Mouse (Mus musculus): Measurements from ENCODE around the gene Cst8. TPM values are rescaled to one million over a fixed set of nuclear protein-coding genes. Genes with fewer than 3 reads are reported as not detected.

Gene Cst8
- polyA plus RNA-seq, 1 experiment from 2014 or later = not detected

GRCm38 (mm10) chr2:148834912-148835311 lies 36.3 kb downstream of the Cst8 start, which contains the start of gene Cst9:
TSS of gene Cst9 (plus strand) at chr2:148835147.
- WGBS = 65% methylated on average over 4 of the region's 4 CpGs
- no peak for DNase-seq (ENCODE audit: low spot score)
- no peaks in the 10 kb centered on the region for H3K36me3 ChIP-seq
- no peaks in the 10 kb centered on the region for H3K27me3 ChIP-seq (ENCODE audit: insufficient read depth, poor library complexity, severe bottlenecking)
- no peak within 1 kb of the TSS for H3K4me3 ChIP-seq
- H3K4me1 ChIP-seq = no peaks in the 10 kb centered on the region
- H3K27ac ChIP-seq = no peak within 1 kb of the TSS
- no peaks in the 10 kb centered on the region for H3K9me3 ChIP-seq

GRCm38 (mm10) chr2:148838075-148838777 lies 39.6 kb downstream of the Cst8 start:
- Histone ChIP-seq H3K27ac (no peak overlapping the region), H3K27me3 (ENCODE audit: insufficient read depth, poor library complexity, severe bottlenecking) (no peaks in the 10 kb centered on the region), H3K36me3 (no peaks in the 10 kb centered on the region), H3K9me3 (no peaks in the 10 kb centered on the region), H3K4me1 (no peaks in the 10 kb centered on the region), H3K4me3 (no peak overlapping the region)
- 83% methylated on average over 5 of the region's 5 CpGs for WGBS
- no peak for DNase-seq (ENCODE audit: low spot score)

- DNase-seq (ENCODE audit: low spot score) = no peak
- H3K27ac ChIP-seq = no peak overlapping the region
- H3K9me3 ChIP-seq = no peaks in the 10 kb centered on the region
- no peaks in the 10 kb centered on the region for H3K4me1 ChIP-seq
- no peaks in the 10 kb centered on the region for H3K27me3 ChIP-seq (ENCODE audit: insufficient read depth, poor library complexity, severe bottlenecking)
- 52% methylated on average over 2 of the region's 2 CpGs for WGBS
- H3K36me3 ChIP-seq = no peaks in the 10 kb centered on the region
- no peak overlapping the region for H3K4me3 ChIP-seq
Observed at GRCm38 (mm10) chr2:148839224-148839623, 40.6 kb downstream of the Cst8 start.

GRCm38 (mm10) chr2:148851116-148851906 lies 52.7 kb downstream of the Cst8 start:
- 43% methylated on average over 8 of the region's 8 CpGs for WGBS
- H3K27ac ChIP-seq = no peak overlapping the region
- H3K27me3 ChIP-seq (ENCODE audit: insufficient read depth, poor library complexity, severe bottlenecking) = no peaks in the 10 kb centered on the region
- H3K4me1 ChIP-seq = no peaks in the 10 kb centered on the region
- DNase-seq (ENCODE audit: low spot score) = peak; percentile 88
- H3K4me3 ChIP-seq = no peak overlapping the region; the same call in 1 of the 2 replicates
- H3K9me3 ChIP-seq = no peaks in the 10 kb centered on the region
- H3K36me3 ChIP-seq = no peaks in the 10 kb centered on the region

Other genes with a start within 250 kb of the Cst8 start
- gene Nxt1, start 126.2 kb upstream of the Cst8 start, polyA plus RNA-seq (2016; fragmentation: Nextera tagmentation; extraction: Ambion mirVana) = 75.2 and 102 TPM in 2 replicates
- 16.9 and 18.3 TPM in 2 replicates for gene Gzf1, start 117.8 kb upstream of the Cst8 start, polyA plus RNA-seq (2016; fragmentation: Nextera tagmentation; extraction: Ambion mirVana)
- 2.5 and 2.7 TPM in 2 replicates for gene Napb, start 66.3 kb upstream of the Cst8 start, polyA plus RNA-seq (2016; fragmentation: Nextera tagmentation; extraction: Ambion mirVana)
- not detected in 2 replicates for gene Cstl1, start 48.4 kb upstream of the Cst8 start, polyA plus RNA-seq (2016; fragmentation: Nextera tagmentation; extraction: Ambion mirVana)
- gene Cst11, start 27.3 kb upstream of the Cst8 start, polyA plus RNA-seq (2016; fragmentation: Nextera tagmentation; extraction: Ambion mirVana) = not detected in 2 replicates
- gene 8030411F24Rik, start 16.8 kb upstream of the Cst8 start, polyA plus RNA-seq (2016; fragmentation: Nextera tagmentation; extraction: Ambion mirVana) = not detected in 2 replicates
- not detected in 2 replicates for gene Cst12, start 9.4 kb upstream of the Cst8 start, polyA plus RNA-seq (2016; fragmentation: Nextera tagmentation; extraction: Ambion mirVana)
- not detected in 2 replicates for gene Cst13, start 21.3 kb downstream of the Cst8 start, polyA plus RNA-seq (2016; fragmentation: Nextera tagmentation; extraction: Ambion mirVana)
- 0.74 and 0.80 TPM in 2 replicates for gene Cst9, start 36.4 kb downstream of the Cst8 start, polyA plus RNA-seq (2016; fragmentation: Nextera tagmentation; extraction: Ambion mirVana)
- not detected in 2 replicates for gene 9230104L09Rik, start 66.3 kb downstream of the Cst8 start, polyA plus RNA-seq (2016; fragmentation: Nextera tagmentation; extraction: Ambion mirVana)
- 567 and 803 TPM in 2 replicates for gene Cst3, start 76.9 kb downstream of the Cst8 start, polyA plus RNA-seq (2016; fragmentation: Nextera tagmentation; extraction: Ambion mirVana)
- gene Gm1330, start 204.5 kb downstream of the Cst8 start, polyA plus RNA-seq (2016; fragmentation: Nextera tagmentation; extraction: Ambion mirVana) = not detected in 2 replicates
- not detected in 2 replicates for gene Gm10750, start 218.5 kb downstream of the Cst8 start, polyA plus RNA-seq (2016; fragmentation: Nextera tagmentation; extraction: Ambion mirVana)